16 mouse cellular contexts compared by ENCODE assay signal in the genomic region with DNA sequence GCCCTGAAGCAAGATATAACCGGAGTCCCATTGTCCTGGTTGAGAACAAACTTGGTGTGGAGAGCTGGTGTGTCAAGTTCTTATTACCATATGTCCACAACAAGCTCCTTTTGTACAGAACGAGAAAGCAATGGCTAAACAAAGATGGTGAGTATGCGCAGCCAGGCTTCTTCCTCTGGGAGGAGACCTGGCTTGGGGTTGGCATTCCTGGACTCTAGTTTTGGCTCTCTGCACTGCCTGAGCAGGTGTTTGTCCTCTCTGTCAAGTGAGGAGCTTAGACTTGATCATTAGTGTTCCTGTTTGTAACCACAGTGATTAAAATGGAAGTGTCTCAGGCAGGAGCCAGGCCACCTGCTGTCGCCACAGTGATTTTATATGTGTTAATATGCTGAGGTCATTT. TPM values are rescaled to one million over a fixed set of nuclear protein-coding genes. Genes with fewer than 3 reads are reported as not detected.
DNase-seq lines count a peak whose midpoint lies in the region; ATAC-seq and TF ChIP-seq lines count a peak whose summit lies in the region.
"Had no signal": no experiment of that assay in that cellular context is flagged by ENCODE, and none has a peak within 500 bp of the region (broad histone marks: within the 10 kb centered on the region; RNA-seq: fewer than 3 reads in every experiment).

No protein-coding gene starts in this region.

- no peak overlapping the region for H3K27ac ChIP-seq in kidney, embryonic 16.5 days (ENCODE audit: low read length)
- no peak overlapping the region for H3K27ac ChIP-seq in cerebellum, adult 2 months (ENCODE audit: insufficient read depth, low read length)
- H3K27ac ChIP-seq in intestine, postnatal 0 days (ENCODE audit: low read depth, low read length) = no peak overlapping the region
- H3K27ac ChIP-seq in neural tube, embryonic 15.5 days (replicated peaks) = no peak overlapping the region
- H3K27ac ChIP-seq: heart, embryonic 15.5 days; neural tube, embryonic 13.5 days had no signal

- WGBS in kidney, embryonic 16.5 days = 81% methylated on average over 4 of the region's 4 CpGs
- WGBS in cerebellum, adult 2 months = 10% methylated on average over 4 of the region's 4 CpGs
- WGBS in intestine, postnatal 0 days = 86% methylated on average over 4 of the region's 4 CpGs
- 71% methylated on average over 4 of the region's 4 CpGs for WGBS in neural tube, embryonic 15.5 days

- no peak for ATAC-seq in kidney, embryonic 16.5 days (ENCODE audit: low FRiP score, low TSS enrichment)
- ATAC-seq in intestine, postnatal 0 days = no peak
- ATAC-seq in neural tube, embryonic 15.5 days (ENCODE audit: low FRiP score) = no peak

- DNase-seq in kidney, postnatal 10 days = peak; percentile 16
- peak; percentile 69 to 87 for DNase-seq in cerebellum, adult 2 months
- peak; percentile 20 for DNase-seq in gastrocnemius, postnatal 10 days
- peak; percentile 71 for DNase-seq in lung, postnatal 10 days
- DNase-seq in left cerebral cortex, postnatal 25 days (ENCODE audit: low spot score in 2 of 2) = no peak
- DNase-seq: right cerebral cortex, postnatal 4 days; thymus, adult 2 months had no signal

- H3K9ac ChIP-seq in kidney, embryonic 16.5 days (replicated peaks; ENCODE audit: low read length) = no peak overlapping the region
- H3K9ac ChIP-seq in intestine, postnatal 0 days (ENCODE audit: low read depth, low read length) = no peak overlapping the region
- H3K9ac ChIP-seq in neural tube, embryonic 15.5 days (replicated peaks) = no peak overlapping the region
- H3K9ac ChIP-seq: heart, embryonic 15.5 days; neural tube, embryonic 13.5 days had no signal

- no peak overlapping the region for H3K4me3 ChIP-seq in kidney, embryonic 16.5 days (ENCODE audit: low read length)
- H3K4me3 ChIP-seq in cerebellum, adult 2 months (replicated peaks; ENCODE audit: insufficient read depth, low read depth, low read length) = no peak overlapping the region
- H3K4me3 ChIP-seq in intestine, postnatal 0 days (ENCODE audit: low read depth, low read length) = no peak overlapping the region
- no peak overlapping the region for H3K4me3 ChIP-seq in neural tube, embryonic 15.5 days (replicated peaks)
- H3K4me3 ChIP-seq: erythroblast, embryonic 14.5 days; heart, embryonic 15.5 days; megakaryocyte, embryonic 14.5 days; neural tube, embryonic 13.5 days had no signal

- peaks cover 36% of the 10 kb centered on the region for H3K36me3 ChIP-seq in kidney, embryonic 16.5 days (ENCODE audit: insufficient read depth, low read length)
- H3K36me3 ChIP-seq in intestine, postnatal 0 days (ENCODE audit: control insufficient read depth, insufficient read depth) = peaks cover 27% of the 10 kb centered on the region
- peaks cover 14% of the 10 kb centered on the region for H3K36me3 ChIP-seq in neural tube, embryonic 15.5 days

- H3K4me1 ChIP-seq in kidney, embryonic 16.5 days (ENCODE audit: insufficient read depth, low read length) = peaks cover 7% of the 10 kb centered on the region; the same call in 1 of the 2 replicates
- peaks cover 12% of the 10 kb centered on the region for H3K4me1 ChIP-seq in cerebellum, adult 2 months (ENCODE audit: control insufficient read depth, insufficient read depth, low read length)
- no peaks in the 10 kb centered on the region for H3K4me1 ChIP-seq in intestine, postnatal 0 days (replicated peaks; ENCODE audit: control insufficient read depth, insufficient read depth, low read length)
- H3K4me1 ChIP-seq in neural tube, embryonic 15.5 days = peaks cover 17% of the 10 kb centered on the region

- 0 out of 2 replicates have a peak, but pooled peaks have one; percentile 12 for TF ChIP-seq CTCF in cerebellum, adult 2 months (IDR thresholded peaks at IDR 0.05; ENCODE audit: borderline replicate concordance, insufficient read depth, low read depth, low read length)
- no peak for TF ChIP-seq CTCF in intestine, postnatal 0 days (IDR thresholded peaks at IDR 0.05; ENCODE audit: low read depth)

- no peak for TF ChIP-seq POLR2A in cerebellum, adult 2 months (IDR thresholded peaks at IDR 0.05; ENCODE audit: borderline replicate concordance, insufficient read depth, low read length)

- H3K9me3 ChIP-seq in kidney, embryonic 16.5 days (ENCODE audit: low read length) = no peaks in the 10 kb centered on the region
- no peaks in the 10 kb centered on the region for H3K9me3 ChIP-seq in intestine, postnatal 0 days (ENCODE audit: control insufficient read depth)
- no peaks in the 10 kb centered on the region for H3K9me3 ChIP-seq in neural tube, embryonic 15.5 days (replicated peaks)
- H3K9me3 ChIP-seq: heart, embryonic 15.5 days; megakaryocyte, embryonic 14.5 days; neural tube, embryonic 13.5 days had no signal

- no peaks in the 10 kb centered on the region for H3K27me3 ChIP-seq in kidney, embryonic 16.5 days (ENCODE audit: insufficient read depth, low read length)
- H3K27me3 ChIP-seq in cerebellum, adult 2 months (ENCODE audit: control insufficient read depth, insufficient read depth, low read length) = no peaks in the 10 kb centered on the region
- H3K27me3 ChIP-seq in intestine, postnatal 0 days (replicated peaks; ENCODE audit: control insufficient read depth, insufficient read depth, low read length) = no peaks in the 10 kb centered on the region
- no peaks in the 10 kb centered on the region for H3K27me3 ChIP-seq in neural tube, embryonic 15.5 days (replicated peaks)
- H3K27me3 ChIP-seq: heart, embryonic 15.5 days; megakaryocyte, embryonic 14.5 days; neural tube, embryonic 13.5 days had no signal

- intact Hi-C loops in left cerebral cortex, postnatal 25 days (cut with DNase I) = no loop called here

- H3K4me2 ChIP-seq in kidney, embryonic 16.5 days (replicated peaks; ENCODE audit: low read depth, low read length) = no peak overlapping the region
- no peak overlapping the region for H3K4me2 ChIP-seq in intestine, postnatal 0 days (replicated peaks; ENCODE audit: low read depth)
- no peak overlapping the region for H3K4me2 ChIP-seq in neural tube, embryonic 15.5 days
- H3K4me2 ChIP-seq: heart, embryonic 15.5 days; neural tube, embryonic 13.5 days had no signal

RNA-seq across cellular contexts. Expression of gene Ptar1, which starts 7.1 kb away (rescaled TPM):
- 5.4 and 6.6 TPM in 2 replicates for polyA plus RNA-seq in kidney, embryonic 16.5 days (2015; fragmentation: Nextera tagmentation; extraction: Ambion mirVana)
- polyA plus RNA-seq in cerebellum, adult 2 months (2012; rRNA removed) = 12.1 and 13.9 TPM in 2 replicates
- 10 to 100 TPM; 19.6 to 28.5 TPM for total RNA-seq in gastrocnemius, postnatal 10 days (2021)
- 10 to 100 TPM; 42.6 to 45.9 TPM for total RNA-seq in left cerebral cortex, postnatal 25 days (2021)
- 2.8 and 3.6 TPM in 2 replicates for polyA plus RNA-seq in intestine, postnatal 0 days (2015; fragmentation: Nextera tagmentation; extraction: Ambion mirVana)
- polyA plus RNA-seq in neural tube, embryonic 15.5 days (2015; fragmentation: Nextera tagmentation; extraction: Ambion mirVana) = 4.6 and 5.0 TPM in 2 replicates

RNA-seq across cellular contexts. Expression of gene 1700028P14Rik, which starts 41.7 kb away (rescaled TPM):
- 0.41 and 0.44 TPM in 2 replicates for polyA plus RNA-seq in kidney, embryonic 16.5 days (2015; fragmentation: Nextera tagmentation; extraction: Ambion mirVana)
- polyA plus RNA-seq in cerebellum, adult 2 months (2012; rRNA removed) = 1.5 and 1.6 TPM in 2 replicates
- total RNA-seq in gastrocnemius, postnatal 10 days (2021) = not detected
- total RNA-seq in left cerebral cortex, postnatal 25 days (2021) = 1 to 10 TPM in 1 of 2 experiments, under 1 TPM in 1; 0.99 to 1.1 TPM
- polyA plus RNA-seq in intestine, postnatal 0 days (2015; fragmentation: Nextera tagmentation; extraction: Ambion mirVana) = 0.66 and 0.88 TPM in 2 replicates
- 1.4 and 1.7 TPM in 2 replicates for polyA plus RNA-seq in neural tube, embryonic 15.5 days (2015; fragmentation: Nextera tagmentation; extraction: Ambion mirVana)
- polyA plus RNA-seq: erythroblast, embryonic 14.5 days; heart, embryonic 15.5 days; kidney, embryonic 14.5 days; limb, embryonic 11.5 days had no signal

Comparison
In these comparisons a context has a peak if more than half of its experiments do, and no peak if none do; other contexts are left out.
1. DNase-seq: peak in kidney, postnatal 10 days (single experiment), cerebellum, adult 2 months (2 of 2), gastrocnemius, postnatal 10 days (single experiment) and lung, postnatal 10 days (single experiment); none in left cerebral cortex, postnatal 25 days (0 of 2).